Mouse (Mus musculus) kidney, embryonic 14.5 days (tissue): ENCODE results near the gene Rab3ip. TPM values are rescaled to one million over a fixed set of nuclear protein-coding genes. Genes with fewer than 3 reads are reported as not detected.

Source experiments
- ATAC-seq: fragments of 200-750 bp; cut with Nextera tagmentation; 2 replicates; pipeline ENCODE4 v1.8.0; 2017; ENCODE audit warnings: moderate number of reproducible peaks, mild to moderate bottlenecking, moderate TSS enrichment, moderate library complexity; ENCODE audit not compliant: low FRiP score, low TSS enrichment
- H3K27ac ChIP-seq: fragments of 300-500 bp; sonication (generic); 2 replicates; pipeline ENCODE4 v1.5.1; 2014; ENCODE audit warnings: low read depth, mild to moderate bottlenecking, low read length, moderate library complexity, mixed read lengths
- H3K27me3 ChIP-seq: fragments of 300-500 bp; sonication (generic); 2 replicates; pipeline ENCODE4 v1.6.1; 2014; ENCODE audit warnings: mild to moderate bottlenecking, low read length; ENCODE audit not compliant: control insufficient read depth, insufficient read depth
- H3K36me3 ChIP-seq: fragments of 300-500 bp; sonication (generic); 2 replicates; pipeline ENCODE4 v1.6.1; 2014; ENCODE audit warnings: low read length, mixed read lengths; ENCODE audit not compliant: control insufficient read depth, insufficient read depth
- H3K4me1 ChIP-seq: fragments of 300-500 bp; sonication (generic); 2 replicates; pipeline ENCODE4 v1.6.1; 2014; ENCODE audit warnings: low read length, mixed read lengths; ENCODE audit not compliant: control insufficient read depth, insufficient read depth
- H3K4me2 ChIP-seq: fragments of 300-500 bp; sonication (generic); replicated peaks from 2 replicates; pipeline ENCODE4 v1.6.1; 2014; ENCODE audit warnings: low read depth, mild to moderate bottlenecking, low read length
- H3K4me3 ChIP-seq: fragments of 300-500 bp; sonication (generic); 2 replicates; pipeline ENCODE4 v1.5.1; 2014; ENCODE audit warnings: mild to moderate bottlenecking, low read length
- H3K9ac ChIP-seq: fragments of 300-500 bp; sonication (generic); 2 replicates; pipeline ENCODE4 v1.6.1; 2014; ENCODE audit warnings: low read depth, mild to moderate bottlenecking, low read length, moderate library complexity
- H3K9me3 ChIP-seq: fragments of 300-500 bp; sonication (generic); 2 replicates; pipeline ENCODE4 v1.6.1; 2016; ENCODE audit warnings: low read length; ENCODE audit not compliant: control insufficient read depth
- WGBS: fragments of 180-500 bp; shearing (Covaris S2); extraction: QIAGEN DNeasy Blood & Tissue Kit; methylation state at CpG from one replicate; pipeline ENCODE4 v1.1.7; 2014; 5-methylcytosine and 5-hydroxymethylcytosine counted together
- polyA plus RNA-seq: library from polyadenylated mRNA; unstranded; fragments of >200 nt; fragmentation: Nextera tagmentation; extraction: Ambion mirVana; gene quantifications from 2 replicates; pipeline ENCODE4 v1.2.1, GENCODE M21; 2014

Gene Rab3ip
- polyA plus RNA-seq, 1 experiment from 2014 or later = 102 TPM

DNA sequence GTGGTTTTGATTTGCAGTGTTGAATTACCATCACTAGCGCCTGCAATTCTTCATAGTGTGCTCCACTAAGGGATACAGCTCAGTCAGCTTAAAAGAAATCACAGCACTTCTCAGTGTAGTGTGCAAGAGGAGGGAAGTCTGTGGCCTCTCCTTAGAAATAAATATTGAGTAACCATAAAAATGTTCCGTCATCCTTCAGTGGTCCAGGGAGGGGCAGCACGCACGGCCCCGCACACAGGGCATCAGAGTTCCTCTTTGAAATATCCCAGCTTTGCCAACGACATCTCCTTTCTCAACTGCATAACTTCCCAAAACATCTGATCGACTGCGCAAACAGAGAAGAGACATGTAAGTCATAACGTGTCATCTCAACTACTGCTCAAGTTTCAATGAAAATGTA, 43.8 kb downstream of the Rab3ip start:
- Histone ChIP-seq H3K4me2 (no peak overlapping the region), H3K27me3 (no peaks in the 10 kb centered on the region), H3K4me3 (no peak overlapping the region), H3K9ac (no peak overlapping the region), H3K27ac (no peak overlapping the region), H3K4me1 (no peaks in the 10 kb centered on the region), H3K9me3 (no peaks in the 10 kb centered on the region), H3K36me3 (peaks cover 53% of the 10 kb centered on the region)
- 74% methylated on average over 9 of the region's 9 CpGs for WGBS
- ATAC-seq = no peak

DNA sequence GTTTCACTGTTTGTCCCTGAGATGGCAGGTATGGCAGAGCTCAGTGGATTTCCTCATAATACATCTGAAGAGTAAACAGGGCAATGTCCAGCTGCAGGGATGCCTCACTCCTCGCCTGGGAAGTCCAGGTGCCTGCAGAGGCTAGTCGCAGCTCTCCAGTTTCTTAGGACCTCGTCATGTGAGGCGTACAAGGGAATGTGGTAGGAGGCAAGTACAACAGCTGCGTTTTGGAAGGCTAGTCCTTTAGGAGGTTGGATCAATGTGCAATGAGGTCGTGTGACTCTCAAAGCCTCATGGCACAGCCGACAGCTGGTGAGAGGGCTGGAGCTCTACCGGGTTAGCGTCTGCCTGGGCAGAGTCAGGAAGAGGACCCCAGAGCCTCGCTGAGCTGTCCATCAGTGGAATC, 46.1 kb downstream of the Rab3ip start:
- H3K27me3 ChIP-seq = no peaks in the 10 kb centered on the region
- no peak overlapping the region for H3K4me3 ChIP-seq
- WGBS = 81% methylated on average over 10 of the region's 10 CpGs
- no peaks in the 10 kb centered on the region for H3K4me1 ChIP-seq
- no peak overlapping the region for H3K9ac ChIP-seq
- no peaks in the 10 kb centered on the region for H3K9me3 ChIP-seq
- peaks cover 39% of the 10 kb centered on the region for H3K36me3 ChIP-seq
- H3K4me2 ChIP-seq = no peak overlapping the region
- ATAC-seq = no peak
- H3K27ac ChIP-seq = no peak overlapping the region

DNA sequence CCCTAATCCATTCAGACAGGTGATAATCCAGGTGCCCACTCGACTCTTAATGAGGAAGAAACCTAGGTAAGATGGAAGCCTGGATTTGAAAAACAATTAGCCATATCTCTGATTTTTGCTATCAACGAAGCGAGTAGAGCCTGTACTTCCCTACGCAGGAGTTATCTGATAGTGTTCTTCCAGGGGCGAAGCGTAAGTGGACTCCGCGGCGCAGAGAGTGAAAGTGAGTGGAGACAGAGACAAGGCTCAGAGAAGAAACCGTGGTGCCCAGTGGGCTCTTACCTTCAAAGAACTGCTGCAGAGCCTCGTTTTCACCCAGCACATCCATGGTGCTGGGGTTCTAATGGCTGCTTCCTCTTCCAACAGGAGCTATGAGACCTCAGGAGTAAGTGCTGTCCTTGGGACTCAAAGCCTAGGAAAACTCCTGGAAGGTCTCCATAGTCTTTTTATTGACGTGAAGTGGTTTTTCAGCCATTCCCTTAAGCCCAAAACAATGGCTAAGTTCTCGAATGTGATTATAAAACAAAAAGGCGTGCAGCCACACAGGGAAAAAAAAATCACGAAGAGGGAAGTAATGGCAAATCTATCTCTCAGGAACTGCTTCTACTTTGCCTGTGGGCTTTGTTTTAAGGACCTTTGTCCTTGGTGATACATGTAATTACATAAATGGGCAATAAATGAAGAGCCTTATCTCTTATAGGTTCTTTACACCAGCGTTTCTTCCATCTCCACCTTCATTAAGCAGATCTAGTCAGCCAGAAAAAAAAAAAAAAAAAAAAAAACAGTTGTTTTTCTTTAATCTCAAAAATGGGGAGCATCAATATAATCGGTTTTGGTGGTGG, 54.0 kb downstream of the Rab3ip start, which contains the start of gene Myrfl:
Gene Myrfl (minus strand): TSS at position 584 of the 842 bp plus-strand sequence.
- no peak for ATAC-seq
- H3K4me2 ChIP-seq = no peak within 1 kb of the TSS
- H3K27me3 ChIP-seq = no peaks in the 10 kb centered on the region
- WGBS = 78% methylated on average over 17 of the region's 17 CpGs
- H3K9me3 ChIP-seq = no peaks in the 10 kb centered on the region
- no peaks in the 10 kb centered on the region for H3K4me1 ChIP-seq
- H3K4me3 ChIP-seq = no peak within 1 kb of the TSS
- no peaks in the 10 kb centered on the region for H3K36me3 ChIP-seq
- H3K27ac ChIP-seq = no peak within 1 kb of the TSS
- no peak within 1 kb of the TSS for H3K9ac ChIP-seq

DNA sequence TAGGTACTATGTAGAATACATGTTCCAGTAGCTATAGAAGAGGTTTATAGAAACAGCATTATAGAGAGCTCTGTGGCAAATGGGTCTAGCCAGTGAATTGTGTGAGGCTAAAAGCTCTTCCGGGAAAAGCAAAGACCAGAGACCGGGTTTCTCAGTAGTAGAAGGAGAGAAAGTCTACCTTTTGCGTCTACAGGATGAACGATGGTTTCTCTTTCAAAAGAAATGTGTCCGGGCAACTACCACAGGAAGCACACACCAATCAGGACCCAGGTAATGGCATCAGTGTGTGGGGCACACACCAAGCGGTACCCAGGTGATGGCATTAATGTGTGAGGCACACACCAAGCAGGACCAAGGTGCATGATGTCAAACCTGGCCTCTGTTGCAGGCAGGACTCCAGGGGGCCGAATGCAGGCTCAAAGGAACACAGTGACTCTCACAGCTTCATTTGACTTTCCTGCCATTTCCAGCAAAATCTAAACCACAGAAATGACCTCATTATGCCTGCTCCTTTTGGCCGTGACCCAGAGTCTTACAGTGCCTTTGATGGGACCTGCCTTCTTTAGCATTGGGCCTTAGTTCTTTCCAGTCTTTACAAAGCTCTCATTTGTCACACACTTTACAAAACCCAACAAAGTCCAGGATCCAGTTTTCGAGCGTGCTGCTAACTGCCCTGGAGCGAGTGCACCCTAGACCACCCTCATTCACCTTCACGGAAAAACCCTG, 55.3 kb downstream of the Rab3ip start:
- Histone ChIP-seq H3K9me3 (no peaks in the 10 kb centered on the region), H3K4me2 (no peak overlapping the region), H3K27ac (no peak overlapping the region), H3K36me3 (no peaks in the 10 kb centered on the region), H3K4me3 (no peak overlapping the region), H3K9ac (no peak overlapping the region), H3K27me3 (no peaks in the 10 kb centered on the region), H3K4me1 (no peaks in the 10 kb centered on the region)
- ATAC-seq = no peak
- 89% methylated on average over 12 of the region's 12 CpGs for WGBS

DNA sequence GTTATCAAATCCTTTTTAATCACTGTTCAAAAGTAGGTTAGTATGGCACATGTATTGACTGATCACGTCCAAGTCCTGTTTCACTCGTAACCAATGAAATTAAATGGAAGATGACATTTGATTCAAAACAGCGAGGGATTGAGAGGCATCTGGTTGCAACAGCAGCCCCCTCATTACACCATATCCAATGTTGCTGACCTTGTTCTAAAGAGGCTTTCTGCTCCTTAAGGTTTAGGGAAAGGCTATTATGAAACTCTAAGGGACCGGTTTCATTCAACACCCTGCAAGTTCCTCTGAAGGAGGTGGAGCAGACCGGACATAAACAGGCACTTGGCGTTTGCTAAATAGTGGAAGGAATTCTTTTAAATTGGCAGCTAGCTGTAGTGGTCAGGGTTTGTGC, 56.0 kb downstream of the Rab3ip start:
- no peak overlapping the region for H3K4me3 ChIP-seq
- H3K9me3 ChIP-seq = no peaks in the 10 kb centered on the region
- no peak overlapping the region for H3K27ac ChIP-seq
- H3K4me1 ChIP-seq = no peaks in the 10 kb centered on the region
- H3K4me2 ChIP-seq = no peak overlapping the region
- ATAC-seq = no peak
- H3K36me3 ChIP-seq = no peaks in the 10 kb centered on the region
- WGBS = 85% methylated on average over 6 of the region's 6 CpGs
- no peak overlapping the region for H3K9ac ChIP-seq
- H3K27me3 ChIP-seq = no peaks in the 10 kb centered on the region

DNA sequence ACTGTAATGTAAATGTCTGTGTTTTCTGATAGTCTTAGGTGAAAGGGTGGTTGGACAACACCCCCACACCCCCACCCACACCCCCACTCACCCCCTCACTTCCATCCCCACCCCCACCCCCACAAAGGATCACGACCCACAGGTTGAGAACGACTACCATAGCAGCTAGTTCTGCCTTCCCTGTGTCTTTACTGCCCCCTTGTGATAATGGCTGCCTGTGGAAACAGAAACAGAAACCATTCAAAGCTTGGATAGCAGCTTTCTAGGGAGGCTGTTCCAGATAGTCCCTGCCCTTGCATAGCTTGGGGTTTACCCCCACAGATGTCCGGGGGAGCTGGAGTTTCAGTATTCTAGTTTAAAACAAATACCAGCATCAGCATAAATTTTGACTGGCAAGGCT, 56.8 kb downstream of the Rab3ip start:
- no peak for ATAC-seq
- Histone ChIP-seq H3K4me2 (no peak overlapping the region), H3K36me3 (no peaks in the 10 kb centered on the region), H3K27ac (no peak overlapping the region), H3K4me1 (no peaks in the 10 kb centered on the region), H3K27me3 (no peaks in the 10 kb centered on the region), H3K4me3 (no peak overlapping the region), H3K9me3 (no peaks in the 10 kb centered on the region), H3K9ac (no peak overlapping the region)
- 18% methylated on average over 3 of the region's 3 CpGs for WGBS

DNA sequence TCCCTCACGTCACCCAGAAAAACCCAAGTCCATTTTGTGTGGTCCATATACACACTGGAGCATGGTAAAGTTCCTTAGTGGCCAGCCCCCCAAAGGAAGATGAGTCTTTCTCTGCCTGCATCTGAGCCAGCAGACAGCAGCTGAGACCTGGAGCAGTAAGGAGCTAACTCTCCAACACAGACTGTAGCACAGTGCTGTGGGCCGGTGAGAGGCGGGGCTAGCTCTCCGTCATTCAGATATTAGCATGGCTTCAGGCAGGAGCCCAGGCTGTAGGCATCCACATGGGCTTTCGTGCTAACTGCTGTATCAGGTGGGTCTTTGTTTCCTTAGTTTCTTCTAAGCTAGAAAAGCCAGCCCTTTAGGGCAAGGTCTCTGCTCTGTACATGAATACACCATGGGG, 60.0 kb downstream of the Rab3ip start:
- H3K9me3 ChIP-seq = no peaks in the 10 kb centered on the region
- 53% methylated on average over 5 of the region's 5 CpGs for WGBS
- no peak overlapping the region for H3K4me2 ChIP-seq
- no peaks in the 10 kb centered on the region for H3K4me1 ChIP-seq
- peak; percentile 43; the same call in 1 of the 2 replicates for ATAC-seq
- H3K4me3 ChIP-seq = no peak overlapping the region
- no peaks in the 10 kb centered on the region for H3K27me3 ChIP-seq
- no peaks in the 10 kb centered on the region for H3K36me3 ChIP-seq
- H3K9ac ChIP-seq = no peak overlapping the region
- H3K27ac ChIP-seq = no peak overlapping the region

DNA sequence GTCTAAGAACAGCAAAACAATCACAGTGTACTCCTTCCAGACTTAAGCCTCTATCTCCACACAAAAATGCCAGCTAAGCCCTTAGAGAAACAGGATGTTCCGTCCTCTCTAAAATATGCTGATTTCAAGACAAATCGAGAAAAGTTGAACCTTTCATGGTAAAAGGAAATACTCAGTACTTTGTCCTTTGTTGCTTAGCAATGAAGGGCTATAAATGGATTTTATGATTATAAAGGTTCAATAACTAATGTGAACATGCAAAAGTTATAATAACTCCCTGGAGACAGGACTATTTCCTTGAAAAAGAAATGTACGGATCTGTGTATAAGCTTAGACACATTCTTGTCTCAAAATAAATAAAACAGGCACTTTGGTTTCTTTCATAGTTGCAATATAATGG, 66.0 kb downstream of the Rab3ip start:
- Histone ChIP-seq H3K9me3 (no peaks in the 10 kb centered on the region), H3K4me2 (no peak overlapping the region), H3K36me3 (no peaks in the 10 kb centered on the region), H3K4me3 (no peak overlapping the region), H3K4me1 (no peaks in the 10 kb centered on the region), H3K27me3 (no peaks in the 10 kb centered on the region), H3K9ac (no peak overlapping the region), H3K27ac (no peak overlapping the region)
- no peak for ATAC-seq
- WGBS = 85% methylated on average over 3 of the region's 3 CpGs

DNA sequence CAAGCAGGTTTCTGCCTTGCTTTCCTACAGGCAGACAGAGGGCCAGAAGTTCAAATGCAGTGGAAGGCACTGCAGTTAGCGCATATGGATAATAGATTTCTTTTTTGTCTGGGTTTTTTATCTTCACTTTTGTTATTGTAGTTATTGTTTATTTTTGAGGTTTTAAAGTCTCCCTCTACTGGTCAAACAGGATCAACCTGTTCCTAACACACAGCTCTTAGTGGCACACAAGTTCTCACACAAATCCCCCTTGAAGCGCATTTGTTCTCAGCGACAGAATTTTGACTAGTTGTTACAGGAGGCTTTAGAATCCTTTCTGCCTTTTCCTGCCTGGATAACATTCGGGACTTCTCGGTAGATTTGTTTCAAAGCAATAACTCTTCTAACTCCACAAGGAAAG, 67.0 kb downstream of the Rab3ip start:
- H3K9ac ChIP-seq = no peak overlapping the region

More for the DNA sequence above, 67.0 kb downstream of the Rab3ip start:
- 45% methylated on average over 5 of the region's 5 CpGs for WGBS
- H3K36me3 ChIP-seq = no peaks in the 10 kb centered on the region
- no peaks in the 10 kb centered on the region for H3K9me3 ChIP-seq
- no peak for ATAC-seq
- no peaks in the 10 kb centered on the region for H3K27me3 ChIP-seq
- H3K4me3 ChIP-seq = no peak overlapping the region
- H3K4me2 ChIP-seq = no peak overlapping the region
- H3K27ac ChIP-seq = no peak overlapping the region
- no peaks in the 10 kb centered on the region for H3K4me1 ChIP-seq
